Mouse (Mus musculus): ENCODE data around the gene Tardbp.

DNA sequence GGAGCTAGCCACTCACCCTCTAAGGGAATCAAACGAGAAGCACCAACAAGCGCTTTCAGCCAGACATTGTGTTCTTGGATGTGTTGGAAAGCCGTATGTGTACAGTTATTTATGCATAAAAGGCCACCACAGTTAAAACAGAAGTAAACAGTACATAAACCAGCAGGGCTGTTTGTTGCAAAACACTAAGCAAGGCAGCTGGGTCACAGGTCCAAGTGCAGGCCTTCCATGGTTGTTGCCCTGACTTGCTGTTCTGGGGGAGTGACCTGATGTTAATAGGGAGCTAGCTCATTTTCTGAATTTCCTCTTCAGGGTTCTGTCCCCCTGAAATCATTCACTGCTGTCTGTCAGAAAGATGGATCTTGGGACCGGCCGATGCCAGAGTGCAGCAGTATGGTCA, 17.0 kb downstream of the Tardbp start:
- TF ChIP-seq CTCF (IDR thresholded peaks at IDR 0.05) (no peak), POLR2A (IDR thresholded peaks at IDR 0.05; ENCODE audit: insufficient read depth, low read depth, low read length) (no peak)
